Mouse (Mus musculus) gastrocnemius, postnatal 4 days (tissue): ENCODE results near the gene Zfp710. TPM values are rescaled to one million over a fixed set of nuclear protein-coding genes. Genes with fewer than 3 reads are reported as not detected.

ENCODE experiments used
- DNase-seq, 2 experiments: peaks; one replicate each; pipeline ENCODE4 v3.0.0; 2021 to 2022; ENCODE audit warnings: low spot score in 2 of 2, mixed read lengths in 2 of 2
- total RNA-seq, 2 experiments: library from RNA; stranded (reverse); gene quantifications; 2 replicates each; pipeline ENCODE4 v1.2.3; 2021

Gene Zfp710
- total RNA-seq, 2 experiments from 2014 or later, result 17.5 to 18.1 TPM

- no peak for DNase-seq
These were observed 51.5 kb downstream of the Zfp710 start for GRCm38 (mm10) chr7:80075946-80076583.

DNA sequence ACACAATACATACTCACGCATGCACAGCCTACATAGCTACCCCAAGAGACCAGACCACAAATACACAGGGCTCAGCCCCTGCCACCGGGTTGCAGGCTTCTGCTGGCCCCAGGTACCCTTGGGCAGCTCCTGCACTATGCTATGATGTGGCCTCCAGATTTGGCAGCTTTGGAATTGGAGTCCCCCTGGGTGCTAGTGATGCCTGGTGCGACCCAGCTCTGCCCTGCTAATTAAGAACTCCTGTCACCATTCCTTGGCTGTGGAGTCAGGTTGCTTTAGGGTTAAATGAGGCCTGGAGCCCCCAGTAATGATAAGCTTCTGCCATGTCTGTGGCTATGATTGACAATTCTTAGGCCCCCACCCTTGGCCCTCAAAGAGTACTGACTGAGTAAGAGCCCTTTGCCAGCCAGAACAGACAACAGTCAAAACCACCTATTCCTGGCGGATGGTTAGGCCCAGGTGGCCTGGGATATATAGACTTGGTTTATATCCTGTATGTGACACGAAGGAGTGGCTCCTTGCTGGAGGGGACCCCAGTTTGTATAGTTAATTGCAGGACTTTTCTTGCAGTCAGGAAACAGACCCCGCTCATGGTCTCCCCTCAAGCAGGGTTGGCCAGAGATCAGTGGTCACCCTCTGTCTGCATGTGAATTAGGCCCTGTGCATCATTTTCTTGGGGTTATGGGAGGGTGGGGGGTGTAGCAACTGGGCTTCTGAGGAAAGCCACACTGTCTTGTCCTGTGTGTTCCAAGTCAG is 52.5 kb downstream of the Zfp710 start:
- no peak for DNase-seq

GRCm38 (mm10) chr7:80077801-80078200 is 53.2 kb downstream of the Zfp710 start:
- DNase-seq, result no peak

GRCm38 (mm10) chr7:80078792-80079301 is 54.2 kb downstream of the Zfp710 start:
- DNase-seq, result peak in 1 of 2 experiments; percentile 78

DNA sequence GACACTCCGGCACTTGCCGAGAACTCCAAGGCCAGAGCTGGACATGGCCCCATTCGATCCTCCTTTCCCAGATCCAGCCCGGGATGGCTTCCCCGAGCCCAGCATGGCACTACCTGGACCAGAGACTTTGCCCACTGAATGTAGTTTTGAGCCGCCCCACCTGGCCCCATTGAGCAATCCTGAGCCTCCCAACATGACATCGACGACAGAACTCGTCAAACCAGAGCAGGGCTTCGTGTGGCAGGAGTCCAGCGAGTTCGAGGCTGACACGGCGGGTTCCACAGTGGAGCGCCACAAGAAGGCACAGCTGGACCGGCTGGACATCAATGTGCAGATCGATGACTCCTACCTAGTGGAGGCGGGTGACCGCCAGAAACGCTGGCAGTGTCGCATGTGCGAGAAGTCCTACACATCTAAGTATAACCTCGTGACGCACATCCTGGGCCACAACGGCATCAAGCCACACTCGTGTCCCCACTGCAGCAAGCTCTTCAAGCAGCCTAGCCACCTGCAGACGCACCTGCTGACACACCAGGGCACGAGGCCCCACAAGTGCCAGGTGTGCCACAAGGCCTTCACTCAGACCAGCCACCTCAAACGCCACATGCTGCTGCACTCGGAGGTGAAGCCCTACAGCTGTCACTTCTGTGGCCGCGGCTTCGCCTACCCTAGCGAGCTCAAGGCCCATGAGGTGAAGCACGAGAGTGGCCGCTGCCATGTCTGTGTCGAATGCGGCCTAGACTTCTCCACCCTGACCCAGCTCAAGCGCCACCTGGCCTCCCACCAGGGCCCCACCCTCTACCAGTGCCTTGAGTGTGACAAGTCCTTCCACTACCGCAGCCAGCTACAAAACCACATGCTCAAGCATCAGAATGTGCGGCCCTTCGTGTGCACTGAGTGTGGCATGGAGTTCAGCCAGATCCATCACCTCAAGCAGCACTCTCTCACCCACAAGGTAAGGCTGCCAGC is 57.3 kb downstream of the Zfp710 start:
- no peak for DNase-seq

DNA sequence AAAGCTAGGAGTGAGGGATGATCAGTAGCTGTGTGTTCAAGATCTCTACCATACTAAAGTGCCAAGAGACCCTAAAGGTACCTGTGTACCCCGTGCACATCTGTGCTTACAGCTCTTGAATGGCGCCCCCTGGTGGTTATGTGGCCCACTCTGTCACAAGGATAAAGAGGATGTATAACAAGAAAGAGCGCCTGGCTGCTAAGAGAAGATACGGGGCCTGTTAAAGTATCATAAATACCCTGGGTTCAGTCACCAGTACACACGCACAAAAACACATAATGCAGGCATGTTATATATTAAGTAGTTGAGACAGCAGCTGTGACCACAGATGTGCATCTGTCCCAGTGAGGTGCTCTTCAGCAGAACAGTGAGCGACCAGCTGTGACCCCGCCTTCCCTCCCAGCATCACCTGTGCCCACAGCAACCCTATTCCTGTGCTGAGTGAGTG is 59.9 kb downstream of the Zfp710 start:
- DNase-seq, result peak in 1 of 2 experiments; percentile 67

- DNase-seq, result peak in 1 of 2 experiments; percentile 20
These were observed 61.5 kb downstream of the Zfp710 start for GRCm38 (mm10) chr7:80085970-80086715.

DNA sequence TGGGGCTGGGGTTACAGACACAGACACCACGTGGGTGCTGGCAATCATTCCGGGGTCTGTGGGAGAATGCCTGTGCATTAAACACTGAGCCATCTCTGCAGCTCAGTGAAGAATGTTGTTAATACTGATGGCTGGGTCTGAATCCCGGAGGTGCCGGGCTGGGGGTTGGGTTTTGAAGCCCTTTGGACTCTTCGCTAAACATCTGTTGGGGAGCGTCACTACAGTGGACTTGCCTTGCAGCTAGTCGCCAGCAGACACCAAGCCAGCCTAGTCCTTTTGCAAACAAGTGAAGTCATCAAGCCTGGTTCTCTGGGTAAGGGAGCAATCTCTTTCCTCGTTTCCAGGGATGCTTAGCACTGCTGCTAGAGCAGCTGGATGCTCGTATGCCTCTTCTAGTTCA is 63.6 kb downstream of the Zfp710 start:
- DNase-seq, result no peak

DNA sequence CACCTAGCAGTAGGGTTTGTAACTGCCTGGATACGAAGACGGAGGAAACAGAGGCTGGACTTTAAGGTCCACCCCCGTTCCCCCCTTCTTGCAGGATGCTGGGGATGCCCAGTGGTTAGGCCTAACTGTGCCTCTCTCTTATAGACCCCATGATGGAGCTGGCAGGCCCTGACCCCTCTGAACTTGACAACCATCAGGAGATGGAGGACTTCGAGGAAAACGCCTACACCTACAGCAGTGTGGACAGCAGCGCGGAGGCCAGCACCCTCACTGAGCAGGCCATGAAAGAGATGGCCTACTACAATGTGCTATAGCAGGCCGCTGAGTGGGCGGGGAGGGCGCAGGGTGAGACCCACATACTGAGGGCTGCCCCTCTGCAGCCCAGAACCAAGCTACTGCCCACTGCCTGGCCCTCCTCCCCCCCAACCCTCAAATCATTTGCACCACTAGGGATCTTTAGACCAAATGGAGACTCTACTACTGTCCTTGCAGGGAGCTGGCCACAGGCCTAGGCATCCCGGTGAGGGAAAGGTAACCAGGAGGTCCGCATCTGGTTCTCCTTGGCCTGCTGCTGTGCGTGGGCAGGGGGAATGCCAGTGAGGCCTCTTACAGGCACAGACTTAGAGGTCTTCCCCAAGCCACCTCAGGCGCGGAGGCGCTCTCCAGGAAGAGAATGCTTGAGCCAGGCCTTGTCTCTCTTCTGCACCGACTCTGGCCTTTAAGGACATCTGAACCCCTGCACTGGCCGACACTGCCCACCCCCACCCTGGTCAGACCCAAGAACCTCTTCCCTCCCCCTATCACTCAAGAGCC is 65.8 kb downstream of the Zfp710 start:
- DNase-seq, result no peak

DNA sequence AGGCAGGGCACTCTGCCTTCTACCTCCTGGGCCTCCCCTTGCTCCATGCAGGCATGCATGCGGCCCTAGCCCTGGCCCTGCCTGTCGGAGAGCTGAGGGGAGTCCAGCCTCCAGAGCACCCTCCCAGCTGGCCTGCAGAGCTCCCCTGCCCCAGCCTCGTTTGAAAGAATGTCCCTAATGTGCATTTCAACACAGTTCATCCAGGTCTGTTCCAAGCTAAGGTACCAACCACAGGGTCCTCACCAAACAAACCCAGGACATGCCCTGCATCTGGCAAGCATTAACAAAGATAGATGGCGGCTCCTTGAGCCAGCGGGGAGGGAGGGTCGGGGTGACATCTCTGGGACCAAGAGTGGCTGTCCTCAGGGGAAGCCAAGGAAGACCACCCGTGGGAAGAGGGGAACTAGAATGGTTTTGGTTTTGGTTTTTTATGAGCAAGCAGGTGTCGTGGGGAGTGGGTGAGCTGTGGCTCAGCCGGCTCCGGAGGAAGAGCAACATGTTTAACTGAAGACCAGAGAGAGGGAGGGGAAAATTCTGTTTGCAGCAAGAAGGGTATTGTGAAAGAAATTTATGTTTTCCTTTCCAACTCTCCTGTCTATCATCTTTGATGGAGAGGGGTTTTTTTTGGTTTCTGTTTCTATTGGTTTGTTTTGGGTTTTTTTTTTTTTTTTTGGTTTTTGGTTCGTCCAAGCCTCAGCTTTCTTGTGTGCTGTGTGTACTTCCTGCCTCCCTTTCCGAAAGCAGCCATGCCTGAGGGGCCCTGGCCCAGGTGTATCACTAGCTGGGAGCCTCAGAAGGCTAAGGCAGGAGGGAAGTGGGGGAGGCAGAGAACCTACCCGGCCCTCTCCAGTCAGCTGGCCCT is 66.6 kb downstream of the Zfp710 start:
- no peak for DNase-seq

- DNase-seq, result no peak
These were observed 67.2 kb downstream of the Zfp710 start for GRCm38 (mm10) chr7:80091866-80092210.

DNA sequence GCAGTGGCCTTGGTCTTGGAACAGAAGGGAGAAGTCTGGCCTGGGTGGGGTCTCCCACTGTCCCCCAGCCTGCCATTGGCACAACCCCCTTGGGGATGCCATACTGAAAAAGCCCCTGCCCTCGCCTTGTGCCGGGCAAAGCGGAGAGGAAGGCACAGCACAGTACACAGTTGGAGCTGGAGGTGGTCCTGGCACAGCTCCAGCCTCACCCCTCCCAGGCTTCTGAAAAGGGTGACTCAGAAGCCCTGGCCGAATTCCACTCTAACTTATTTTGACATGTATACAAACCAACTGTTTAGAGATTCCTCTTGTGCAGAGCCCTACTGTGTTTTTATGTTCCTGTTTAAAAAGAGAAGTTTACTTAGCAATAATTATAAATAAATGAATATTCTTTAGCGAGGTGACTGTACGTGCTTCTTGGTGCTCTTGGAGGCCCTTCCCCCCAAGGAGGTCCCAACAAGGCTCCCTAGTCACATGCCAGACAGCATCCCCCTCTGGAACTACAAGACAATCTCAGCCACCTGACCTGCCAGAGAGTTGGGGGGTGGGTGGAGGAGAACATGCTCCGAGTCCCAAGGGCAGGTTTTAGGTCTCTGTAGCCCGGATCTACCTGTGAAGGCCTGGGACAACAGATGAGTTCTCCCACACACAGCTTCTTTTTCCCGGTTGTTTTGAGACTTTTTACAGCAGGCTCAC is 67.9 kb downstream of the Zfp710 start:
- peak in 1 of 2 experiments; percentile 33 for DNase-seq

- DNase-seq, result no peak
These were observed 69.9 kb downstream of the Zfp710 start for GRCm38 (mm10) chr7:80094481-80094880.

DNA sequence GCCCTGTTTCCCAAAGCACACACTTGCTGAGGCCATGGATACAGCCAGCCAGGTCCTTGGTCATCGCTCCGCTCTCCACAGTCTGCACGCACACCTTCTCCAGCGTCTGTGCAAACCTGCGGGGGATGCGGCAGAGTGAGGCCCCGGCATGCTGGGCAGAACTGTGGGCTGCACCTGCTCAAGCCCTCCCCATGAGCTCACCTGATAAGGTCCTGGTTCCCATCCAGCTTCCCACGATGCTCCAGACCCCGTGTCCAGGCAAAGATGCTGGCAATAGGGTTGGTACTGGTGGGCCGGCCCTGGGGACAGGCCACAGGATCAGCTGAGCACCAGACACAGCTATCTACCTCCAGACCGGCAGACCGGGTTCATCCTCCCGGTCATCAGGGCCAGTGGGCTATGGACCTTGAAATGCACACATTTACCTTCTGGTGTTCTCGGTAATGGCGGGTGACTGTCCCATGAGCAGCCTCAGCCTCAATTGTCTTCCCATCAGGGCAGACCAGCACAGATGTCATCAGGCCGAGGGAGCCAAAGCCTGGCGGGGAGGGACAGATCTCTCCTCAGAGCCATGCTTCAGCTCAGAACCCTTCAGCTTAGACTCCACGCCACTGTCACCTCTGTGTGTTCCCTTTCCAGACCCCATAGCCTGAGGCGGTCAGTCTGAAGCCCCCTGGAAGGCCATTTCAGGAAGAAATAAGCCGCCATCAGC is 71.1 kb downstream of the Zfp710 start:
- DNase-seq, result no peak

DNA sequence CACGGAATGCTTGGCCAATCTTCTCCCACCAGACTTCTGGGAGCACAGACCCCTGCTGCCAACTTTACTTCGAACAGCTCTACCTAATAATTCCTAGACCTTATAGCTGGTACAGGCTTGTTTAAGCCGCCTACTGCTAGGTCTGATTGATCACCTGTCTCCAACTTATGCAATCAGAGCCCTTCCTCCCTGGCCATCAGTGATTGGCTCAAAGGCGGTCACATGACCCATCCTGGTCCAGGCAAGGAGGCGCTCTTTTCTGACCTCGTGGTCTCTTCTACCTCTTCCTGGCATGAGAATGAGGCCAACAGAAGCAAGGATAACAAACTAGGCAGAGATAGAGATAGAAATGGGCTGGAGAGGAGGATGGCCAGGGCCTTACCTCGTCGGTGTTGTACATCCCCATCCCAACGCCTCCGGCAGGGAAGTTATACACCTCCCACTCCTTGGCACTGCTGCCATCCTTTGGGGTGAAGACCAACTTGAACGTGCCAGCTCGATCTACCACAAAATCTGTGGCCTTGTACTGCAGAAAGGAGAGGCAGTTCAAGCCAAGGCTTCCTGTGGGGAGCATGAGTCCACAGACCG is 73.9 kb downstream of the Zfp710 start:
- DNase-seq, result no peak

DNA sequence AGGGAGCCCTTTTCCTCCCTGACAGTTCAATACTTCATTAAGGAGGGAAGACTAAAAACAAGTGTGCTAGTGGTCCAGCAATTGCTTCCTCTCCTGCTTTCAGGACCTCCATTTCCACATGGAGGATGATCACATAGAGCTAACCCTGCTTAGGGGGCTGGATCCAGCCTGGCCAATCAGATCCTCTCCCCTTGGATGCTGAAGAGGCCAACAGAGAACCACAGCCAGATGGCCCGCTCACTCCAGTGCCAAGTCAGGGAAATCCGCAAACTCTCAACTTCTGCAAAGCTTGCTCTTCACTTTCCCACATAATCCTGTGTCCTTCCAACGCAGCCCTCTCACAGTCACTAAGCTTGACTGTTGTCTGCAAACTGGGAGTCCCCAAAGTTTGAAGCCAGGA is 78.7 kb downstream of the Zfp710 start:
- DNase-seq, result no peak
